Mouse (Mus musculus) limb, embryonic 14.5 days (tissue): ENCODE measurements around the gene Syne1. TPM values are rescaled to one million over a fixed set of nuclear protein-coding genes. Genes with fewer than 3 reads are reported as not detected.

Experiments
- ATAC-seq: fragments of 200-750 bp; cut with Nextera tagmentation; 2 replicates; pipeline ENCODE4 v1.8.0; 2017; ENCODE audit warnings: low read depth, moderate number of reproducible peaks, moderate TSS enrichment; ENCODE audit not compliant: low FRiP score
- DNase-seq: peaks from one replicate; pipeline ENCODE4 v3.0.0-alpha.2; 2015; ENCODE audit warnings: low spot score
- H3K27ac ChIP-seq: fragments of 300-500 bp; sonication (generic); replicated peaks from 2 replicates; pipeline ENCODE4 v1.5.1; 2014; ENCODE audit warnings: low read depth, mild to moderate bottlenecking, low read length, moderate library complexity, mixed read lengths
- H3K27me3 ChIP-seq: fragments of 300-500 bp; sonication (generic); 2 replicates; pipeline ENCODE4 v1.6.1; 2014; ENCODE audit warnings: low read length, mixed read lengths; ENCODE audit not compliant: control insufficient read depth, insufficient read depth
- H3K36me3 ChIP-seq: fragments of 300-500 bp; sonication (generic); 2 replicates; pipeline ENCODE4 v1.6.1; 2014; ENCODE audit warnings: mild to moderate bottlenecking, low read length, moderate library complexity, mixed read lengths; ENCODE audit not compliant: control insufficient read depth, insufficient read depth
- H3K4me1 ChIP-seq: fragments of 300-500 bp; sonication (generic); 2 replicates; pipeline ENCODE4 v1.6.1; 2014; ENCODE audit warnings: antibody characterized with exemption, low read length, mixed read lengths; ENCODE audit not compliant: control insufficient read depth, insufficient read depth
- H3K4me2 ChIP-seq: fragments of 300-500 bp; sonication (generic); replicated peaks from 2 replicates; pipeline ENCODE4 v1.6.1; 2014; ENCODE audit warnings: low read depth, mild to moderate bottlenecking, low read length, moderate library complexity; ENCODE audit not compliant: severe bottlenecking
- H3K4me3 ChIP-seq: fragments of 300-500 bp; sonication (generic); replicated peaks from 2 replicates; pipeline ENCODE4 v1.5.1; 2014; ENCODE audit warnings: low read length
- H3K9ac ChIP-seq: fragments of 300-500 bp; sonication (generic); 2 replicates; pipeline ENCODE4 v1.6.1; 2014; ENCODE audit warnings: mild to moderate bottlenecking, low read depth, low read length, moderate library complexity; ENCODE audit not compliant: severe bottlenecking
- H3K9me3 ChIP-seq: fragments of 300-500 bp; sonication (generic); 2 replicates; pipeline ENCODE4 v1.6.1; 2016; ENCODE audit warnings: low read length; ENCODE audit not compliant: control insufficient read depth
- POLR2A ChIP-seq: fragments of 200-500 bp; IDR thresholded peaks from 2 replicates; pipeline ENCODE4 v1.8.0; 2012; ENCODE audit warnings: inconsistent platforms, mild to moderate bottlenecking, moderate library complexity, borderline replicate concordance; ENCODE audit not compliant: insufficient read depth, insufficient read length; ENCODE audit errors: extremely low read depth
- WGBS: fragments of 180-500 bp; shearing (Covaris S2); extraction: QIAGEN DNeasy Blood & Tissue Kit; methylation state at CpG from one replicate; pipeline ENCODE4 v1.1.7; 2014; 5-methylcytosine and 5-hydroxymethylcytosine counted together
- polyA plus RNA-seq, 2 experiments: library from polyadenylated mRNA; depleted of rRNA in 1 of 2; stranded (reverse) in 1 of 2; unstranded in 1 of 2; fragments of >200 nt; fragmentation: Nextera tagmentation in 1 of 2; extraction: Ambion mirVana in 1 of 2; gene quantifications; 2 replicates each; pipeline versions ENCODE4 v1.2.1 to v1.2.3; 2012 to 2014

The Syne1 gene
- polyA plus RNA-seq, 2 experiments: 11.0 to 11.3 TPM

- ATAC-seq: no peak
- H3K4me1 ChIP-seq: 0 out of 2 replicates have a peak, but pooled peaks cover 5% of the 10 kb centered on the region
- H3K9me3 ChIP-seq: no peaks in the 10 kb centered on the region
- TF ChIP-seq POLR2A: no peak
- no peak overlapping the region for H3K4me2 ChIP-seq
- DNase-seq: no peak
- no peaks in the 10 kb centered on the region for H3K36me3 ChIP-seq
- no peak overlapping the region for H3K27ac ChIP-seq
- no peak overlapping the region for H3K4me3 ChIP-seq
- no peak overlapping the region for H3K9ac ChIP-seq
- 55% methylated on average over 12 of the region's 12 CpGs for WGBS
- no peaks in the 10 kb centered on the region for H3K27me3 ChIP-seq
These were observed 183.7 kb downstream of the Syne1 start for GRCm38 (mm10) chr10:5367465-5368011.

GRCm38 (mm10) chr10:5360560-5360959, 190.7 kb downstream of the Syne1 start:
- H3K4me1 ChIP-seq: no peaks in the 10 kb centered on the region
- H3K4me2 ChIP-seq: no peak overlapping the region
- no peaks in the 10 kb centered on the region for H3K36me3 ChIP-seq
- H3K27ac ChIP-seq: no peak overlapping the region
- TF ChIP-seq POLR2A: no peak
- no peak for ATAC-seq
- H3K4me3 ChIP-seq: no peak overlapping the region
- 74% methylated on average over 7 of the region's 7 CpGs for WGBS
- H3K9ac ChIP-seq: no peak overlapping the region
- no peaks in the 10 kb centered on the region for H3K27me3 ChIP-seq
- H3K9me3 ChIP-seq: no peaks in the 10 kb centered on the region
- no peak for DNase-seq

- 88% methylated on average over 5 of the region's 5 CpGs for WGBS
- Histone ChIP-seq H3K4me2 (no peak overlapping the region), H3K4me3 (no peak overlapping the region), H3K36me3 (no peaks in the 10 kb centered on the region), H3K27me3 (no peaks in the 10 kb centered on the region), H3K27ac (no peak overlapping the region), H3K9me3 (no peaks in the 10 kb centered on the region), H3K9ac (no peak overlapping the region), H3K4me1 (no peaks in the 10 kb centered on the region)
- no peak for TF ChIP-seq POLR2A
- DNase-seq: no peak
- ATAC-seq: no peak
These were observed 194.7 kb downstream of the Syne1 start for GRCm38 (mm10) chr10:5356614-5357013.

- no peak overlapping the region for H3K9ac ChIP-seq
- DNase-seq (no peak), ATAC-seq (no peak)
- H3K4me3 ChIP-seq: no peak overlapping the region
- whole genome bisulfite sequencing: 95% methylated on average over 1 of the region's 1 CpGs
- no peak overlapping the region for H3K27ac ChIP-seq
- TF ChIP-seq POLR2A: no peak
- H3K4me2 ChIP-seq: no peak overlapping the region
- no peaks in the 10 kb centered on the region for H3K4me1 ChIP-seq
- no peaks in the 10 kb centered on the region for H3K27me3 ChIP-seq
- H3K9me3 ChIP-seq: no peaks in the 10 kb centered on the region
- no peaks in the 10 kb centered on the region for H3K36me3 ChIP-seq
These were observed 197.9 kb downstream of the Syne1 start for GRCm38 (mm10) chr10:5353390-5353789.

- DNase-seq: no peak
- Histone ChIP-seq H3K27ac (no peak overlapping the region), H3K4me2 (no peak overlapping the region), H3K36me3 (no peaks in the 10 kb centered on the region), H3K4me1 (no peaks in the 10 kb centered on the region), H3K9me3 (no peaks in the 10 kb centered on the region), H3K4me3 (no peak overlapping the region), H3K9ac (no peak overlapping the region), H3K27me3 (no peaks in the 10 kb centered on the region)
- no peak for TF ChIP-seq POLR2A
- ATAC-seq: no peak
- 62% methylated on average over 1 of the region's 1 CpGs for WGBS
These were observed 204.4 kb downstream of the Syne1 start for GRCm38 (mm10) chr10:5346911-5347310.

- H3K9me3 ChIP-seq: no peaks in the 10 kb centered on the region
- H3K4me2 ChIP-seq: no peak overlapping the region
- no peak for TF ChIP-seq POLR2A
- WGBS: 64% methylated on average over 4 of the region's 4 CpGs
- no peaks in the 10 kb centered on the region for H3K4me1 ChIP-seq
- H3K27ac ChIP-seq: no peak overlapping the region
- DNase-seq: no peak
- no peak for ATAC-seq
- no peak overlapping the region for H3K9ac ChIP-seq
- no peaks in the 10 kb centered on the region for H3K36me3 ChIP-seq
- H3K27me3 ChIP-seq: no peaks in the 10 kb centered on the region
- H3K4me3 ChIP-seq: no peak overlapping the region
These were observed 208.1 kb downstream of the Syne1 start for GRCm38 (mm10) chr10:5343211-5343610.
